Mouse (Mus musculus) embryonic facial prominence, embryonic 10.5 days (tissue): ENCODE results near the gene T2. TPM values are rescaled to one million over a fixed set of nuclear protein-coding genes. Genes with fewer than 3 reads are reported as not detected.

Experiments
- DNase-seq: peaks from one replicate; pipeline ENCODE4 v3.0.0-alpha.2; 2017; ENCODE audit warnings: low spot score
- H3K27ac ChIP-seq: fragments of 300-500 bp; sonication (generic); replicated peaks from 2 replicates; pipeline ENCODE4 v1.5.1; 2016; ENCODE audit warnings: mild to moderate bottlenecking
- H3K27me3 ChIP-seq: fragments of 300-500 bp; sonication (generic); replicated peaks from 2 replicates; pipeline ENCODE4 v1.6.1; 2016; ENCODE audit warnings: low read depth, mild to moderate bottlenecking; ENCODE audit not compliant: poor library complexity, severe bottlenecking
- H3K36me3 ChIP-seq: fragments of 300-500 bp; sonication (generic); replicated peaks from 2 replicates; pipeline ENCODE4 v1.6.1; 2016; ENCODE audit warnings: mild to moderate bottlenecking, moderate library complexity
- H3K4me1 ChIP-seq: fragments of 300-500 bp; sonication (generic); 2 replicates; pipeline ENCODE4 v1.6.1; 2016
- H3K4me3 ChIP-seq: fragments of 300-500 bp; sonication (generic); 2 replicates; pipeline ENCODE4 v1.5.1; 2016; ENCODE audit warnings: mild to moderate bottlenecking, moderate library complexity
- H3K9me3 ChIP-seq: fragments of 300-500 bp; sonication (generic); 2 replicates; pipeline ENCODE4 v1.6.1; 2016; ENCODE audit warnings: mild to moderate bottlenecking
- WGBS: fragments of 180-500 bp; shearing (Covaris S2); methylation state at CpG from one replicate; pipeline ENCODE4 v1.1.7; 2016; 5-methylcytosine and 5-hydroxymethylcytosine counted together
- polyA plus RNA-seq: library from polyadenylated mRNA; unstranded; fragments of >200 nt; fragmentation: Nextera tagmentation; extraction: Ambion mirVana; gene quantifications from 2 replicates; pipeline ENCODE4 v1.2.1, GENCODE M21; 2016

The T2 gene
- polyA plus RNA-seq, 1 experiment from 2014 or later, result 0.87 TPM

DNA sequence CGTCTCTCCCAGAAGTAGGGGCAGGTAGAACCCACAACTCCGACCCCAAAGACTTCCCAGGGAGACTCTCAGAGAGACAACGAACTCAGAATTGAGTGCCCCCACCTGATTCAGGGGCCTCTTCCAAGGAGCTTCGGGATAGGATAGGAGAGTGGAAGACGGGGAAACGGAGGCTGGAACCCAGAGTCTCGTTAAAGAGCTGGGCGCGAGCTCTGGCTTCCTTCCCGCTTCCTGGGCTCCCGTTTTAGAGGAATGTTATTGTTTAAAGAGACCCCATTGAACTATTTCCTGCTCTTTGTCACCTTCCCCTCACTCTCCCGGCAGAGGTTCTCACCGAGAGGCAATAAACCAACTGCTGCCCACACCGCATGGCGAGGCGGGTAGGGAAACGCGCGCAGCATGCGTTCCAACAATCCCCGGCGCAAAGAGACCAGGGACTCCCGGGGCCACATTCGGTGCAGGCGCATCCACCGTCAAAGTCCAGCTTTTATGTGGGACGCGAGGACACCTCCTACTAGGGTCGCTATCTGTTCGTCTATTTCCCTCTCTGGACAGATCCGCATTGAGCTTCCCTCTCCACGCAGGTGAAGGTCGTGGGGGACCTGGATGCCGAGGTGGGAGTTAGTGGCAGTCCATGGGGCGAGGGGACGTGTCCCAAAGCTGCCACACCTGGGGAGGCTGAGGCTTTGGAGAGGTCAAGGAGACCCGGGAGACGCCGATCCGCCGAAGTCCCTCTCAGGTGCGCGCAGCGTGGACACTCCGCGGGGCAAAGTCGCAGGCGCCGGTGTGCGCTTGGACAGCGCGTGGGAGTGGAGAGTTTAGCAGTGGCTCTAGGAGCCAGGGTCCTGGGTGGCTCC lies 77.6 kb downstream of the T2 start:
- peak overlapping the region; percentile 50 for H3K4me3 ChIP-seq
- no peaks in the 10 kb centered on the region for H3K36me3 ChIP-seq
- no peak overlapping the region for H3K27ac ChIP-seq
- peak; percentile 42 for DNase-seq
- H3K4me1 ChIP-seq, result peaks cover 33% of the 10 kb centered on the region
- under 1% methylated on average over 52 of the region's 52 CpGs for WGBS
- H3K27me3 ChIP-seq, result peaks cover 100% of the 10 kb centered on the region
- no peaks in the 10 kb centered on the region for H3K9me3 ChIP-seq

- H3K4me3 ChIP-seq, result peak within 1 kb of the TSS; percentile 50
- WGBS, result under 1% methylated on average over 65 of the region's 65 CpGs
- peaks cover 100% of the 10 kb centered on the region for H3K27me3 ChIP-seq
- peak; percentile 43 for DNase-seq
- H3K27ac ChIP-seq, result no peak within 1 kb of the TSS
- H3K9me3 ChIP-seq, result no peaks in the 10 kb centered on the region
- no peaks in the 10 kb centered on the region for H3K36me3 ChIP-seq
- peaks cover 32% of the 10 kb centered on the region for H3K4me1 ChIP-seq
These were observed 78.5 kb downstream of the T2 start, which contains the start of gene T for GRCm38 (mm10) chr17:8433978-8434960. TSS of gene T (plus strand) at chr17:8434423.

DNA sequence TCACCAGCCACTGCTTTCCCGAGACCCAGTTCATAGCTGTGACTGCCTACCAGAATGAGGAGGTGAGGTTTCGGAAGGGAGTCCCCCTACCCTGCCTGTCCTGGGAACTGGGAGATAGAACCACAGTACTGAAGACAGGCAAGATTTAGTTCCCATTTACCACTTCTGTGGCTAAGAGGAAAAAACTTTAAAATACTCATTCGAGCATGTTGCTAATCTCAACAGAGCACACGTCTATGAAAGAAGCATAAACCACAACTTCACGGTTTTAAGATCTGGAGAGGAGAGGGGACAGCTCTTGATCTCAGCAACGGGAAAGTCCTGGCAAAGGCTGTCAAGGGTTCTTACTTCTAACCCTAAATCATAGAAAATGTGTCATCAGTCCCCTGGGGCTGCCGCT lies 80.4 kb downstream of the T2 start:
- 19% methylated on average over 7 of the region's 7 CpGs for WGBS
- DNase-seq, result no peak
- H3K4me3 ChIP-seq, result no peak overlapping the region

DNA sequence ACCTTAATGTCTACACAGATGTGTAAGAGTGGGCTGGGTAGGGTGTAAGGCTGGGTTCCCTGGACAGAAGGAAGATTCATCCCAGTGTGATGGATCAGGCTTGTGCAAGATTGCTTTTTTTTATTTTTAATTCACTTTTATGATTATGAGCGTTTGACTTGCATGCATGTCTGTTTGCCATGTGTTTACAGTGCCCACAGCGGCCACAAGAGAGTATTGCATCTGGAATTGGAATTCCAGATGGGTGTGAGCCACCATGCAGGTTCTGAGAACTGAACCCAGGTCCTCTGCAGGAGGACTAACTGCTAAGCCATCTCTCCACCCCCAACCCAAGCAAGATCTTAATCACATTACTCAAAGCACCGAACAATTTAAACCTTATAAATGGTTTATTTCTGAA lies 88.3 kb downstream of the T2 start:
- H3K9me3 ChIP-seq, result no peaks in the 10 kb centered on the region
- peaks cover 32% of the 10 kb centered on the region for H3K27me3 ChIP-seq
- DNase-seq, result no peak
- no peaks in the 10 kb centered on the region for H3K36me3 ChIP-seq
- peaks cover 3% of the 10 kb centered on the region; the same call in 1 of the 2 replicates for H3K4me1 ChIP-seq
- WGBS, result 60% methylated on average over 3 of the region's 3 CpGs
- no peak overlapping the region for H3K4me3 ChIP-seq
- H3K27ac ChIP-seq, result no peak overlapping the region

More for the DNA sequence above, 80.4 kb downstream of the T2 start:
- no peaks in the 10 kb centered on the region for H3K9me3 ChIP-seq
- peaks cover 100% of the 10 kb centered on the region for H3K27me3 ChIP-seq
- H3K4me1 ChIP-seq, result peaks cover 24% of the 10 kb centered on the region
- H3K36me3 ChIP-seq, result no peaks in the 10 kb centered on the region
- H3K27ac ChIP-seq, result no peak overlapping the region

DNA sequence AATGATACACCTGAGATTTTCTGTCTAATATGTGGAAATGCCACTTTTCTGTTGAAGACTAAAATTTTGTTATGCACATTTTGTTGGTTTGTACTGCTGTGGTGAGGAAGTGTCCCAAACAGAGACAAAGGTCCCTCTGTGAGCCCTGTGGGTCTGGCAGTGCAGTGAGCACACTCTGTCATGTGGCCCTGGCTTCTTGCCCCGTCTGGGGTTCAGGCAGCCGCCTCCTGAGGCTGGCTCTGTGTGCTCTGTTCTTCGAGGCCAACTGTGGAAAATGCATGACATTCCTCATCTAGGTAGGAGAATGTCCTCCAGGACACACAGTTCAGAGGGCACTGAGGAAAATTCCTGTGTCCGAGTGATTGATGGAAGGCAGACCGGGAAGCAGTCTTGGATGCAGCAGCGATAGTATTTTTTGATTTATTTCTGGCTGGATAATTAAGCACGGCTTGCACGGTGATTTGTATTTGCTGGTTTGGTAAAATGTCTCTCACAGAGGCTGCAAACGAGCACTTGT lies 91.9 kb downstream of the T2 start:
- WGBS, result 40% methylated on average over 9 of the region's 9 CpGs
- Histone ChIP-seq H3K27me3 (0 out of 2 replicates have a peak, but pooled peaks cover 1% of the 10 kb centered on the region), H3K9me3 (no peaks in the 10 kb centered on the region), H3K36me3 (no peaks in the 10 kb centered on the region), H3K27ac (no peak overlapping the region), H3K4me1 (peaks cover 3% of the 10 kb centered on the region; the same call in 1 of the 2 replicates), H3K4me3 (no peak overlapping the region)
- no peak for DNase-seq

GRCm38 (mm10) chr17:8448324-8448723 lies 92.5 kb downstream of the T2 start:
- Histone ChIP-seq H3K9me3 (no peaks in the 10 kb centered on the region), H3K27ac (no peak overlapping the region), H3K4me3 (no peak overlapping the region), H3K27me3 (no peaks in the 10 kb centered on the region), H3K36me3 (no peaks in the 10 kb centered on the region), H3K4me1 (peaks cover 3% of the 10 kb centered on the region; the same call in 1 of the 2 replicates)
- DNase-seq, result no peak
- 73% methylated on average over 3 of the region's 3 CpGs for WGBS

GRCm38 (mm10) chr17:8455196-8455595 lies 99.4 kb downstream of the T2 start:
- DNase-seq, result no peak
- H3K4me1 ChIP-seq, result peaks cover 7% of the 10 kb centered on the region
- H3K4me3 ChIP-seq, result no peak overlapping the region
- WGBS, result 50% methylated on average over 6 of the region's 6 CpGs
- H3K9me3 ChIP-seq, result no peaks in the 10 kb centered on the region
- H3K27me3 ChIP-seq, result peaks cover 13% of the 10 kb centered on the region
- H3K27ac ChIP-seq, result no peak overlapping the region
- H3K36me3 ChIP-seq, result no peaks in the 10 kb centered on the region

DNA sequence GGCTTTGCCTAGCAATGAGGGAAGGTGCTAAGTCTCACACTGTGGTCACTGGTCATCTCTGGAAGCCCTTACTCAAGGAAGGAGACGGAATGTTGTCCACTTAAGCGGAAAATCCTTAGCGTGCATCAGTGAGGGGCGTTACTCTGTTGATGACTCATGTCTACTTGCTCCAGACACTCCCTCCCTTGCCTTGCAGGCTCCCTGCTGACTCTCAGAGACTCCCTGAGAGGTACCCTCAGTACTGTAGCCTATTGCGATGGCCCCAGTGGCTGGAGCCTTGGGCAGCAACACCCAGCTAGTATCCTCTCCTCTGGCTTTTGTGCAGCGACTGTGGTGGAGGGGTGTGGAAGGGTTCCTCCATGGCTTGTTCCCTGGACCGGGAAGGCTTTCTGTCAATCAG lies 99.8 kb downstream of the T2 start:
- 77% methylated on average over 7 of the region's 7 CpGs for WGBS
- H3K27ac ChIP-seq, result 0 out of 2 replicates have a peak overlapping the region, but pooled peaks have one; percentile 5

DNA sequence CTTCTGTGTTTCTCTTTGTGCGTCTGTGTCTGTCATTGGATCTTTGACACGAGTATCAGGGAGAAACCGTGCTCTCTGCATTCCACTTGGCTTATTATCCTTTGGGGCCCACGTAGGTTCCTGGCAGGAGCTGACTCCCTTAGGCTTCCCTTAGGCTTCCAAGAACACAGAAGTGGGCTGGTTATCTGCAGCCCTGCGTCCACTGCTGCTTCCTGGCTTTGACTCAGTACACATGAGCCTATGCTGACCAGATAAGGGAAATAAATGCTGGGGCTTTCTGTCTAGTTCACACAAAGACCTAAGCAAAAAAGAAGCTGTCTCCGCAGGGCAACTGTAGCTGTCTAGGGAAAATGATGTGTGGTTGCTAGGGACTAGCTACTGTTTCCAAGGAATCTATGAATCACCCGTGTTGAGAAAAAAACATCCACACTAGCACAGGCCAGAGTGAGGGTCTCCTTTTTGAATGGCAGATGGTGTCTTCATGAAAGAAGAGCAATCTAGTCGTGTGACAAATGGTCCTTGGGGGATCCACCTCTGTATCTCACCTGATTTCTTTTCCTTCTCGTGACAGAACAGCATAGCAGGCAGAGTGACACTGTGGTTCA lies 101.2 kb downstream of the T2 start:
- H3K36me3 ChIP-seq, result no peaks in the 10 kb centered on the region
- no peaks in the 10 kb centered on the region for H3K9me3 ChIP-seq
- no peak for DNase-seq
- H3K4me3 ChIP-seq, result no peak overlapping the region
- peaks cover 17% of the 10 kb centered on the region for H3K27me3 ChIP-seq
- H3K4me1 ChIP-seq, result peaks cover 7% of the 10 kb centered on the region; the same call in 1 of the 2 replicates
- WGBS, result 64% methylated on average over 9 of the region's 9 CpGs
- H3K27ac ChIP-seq, result no peak overlapping the region

More for the DNA sequence above, 99.8 kb downstream of the T2 start:
- peaks cover 17% of the 10 kb centered on the region for H3K27me3 ChIP-seq
- H3K9me3 ChIP-seq, result no peaks in the 10 kb centered on the region
- H3K4me1 ChIP-seq, result peaks cover 7% of the 10 kb centered on the region
- no peak overlapping the region for H3K4me3 ChIP-seq
- no peak for DNase-seq
- no peaks in the 10 kb centered on the region for H3K36me3 ChIP-seq

- H3K27ac ChIP-seq, result no peak overlapping the region
- no peaks in the 10 kb centered on the region for H3K36me3 ChIP-seq
- WGBS, result 3% methylated on average over 4 of the region's 4 CpGs
- no peak overlapping the region for H3K4me3 ChIP-seq
- H3K4me1 ChIP-seq, result no peaks in the 10 kb centered on the region
- peak; percentile 68 for DNase-seq
- peaks cover 32% of the 10 kb centered on the region for H3K27me3 ChIP-seq
- no peaks in the 10 kb centered on the region for H3K9me3 ChIP-seq
These were observed 105.8 kb downstream of the T2 start for GRCm38 (mm10) chr17:8461568-8461967.

DNA sequence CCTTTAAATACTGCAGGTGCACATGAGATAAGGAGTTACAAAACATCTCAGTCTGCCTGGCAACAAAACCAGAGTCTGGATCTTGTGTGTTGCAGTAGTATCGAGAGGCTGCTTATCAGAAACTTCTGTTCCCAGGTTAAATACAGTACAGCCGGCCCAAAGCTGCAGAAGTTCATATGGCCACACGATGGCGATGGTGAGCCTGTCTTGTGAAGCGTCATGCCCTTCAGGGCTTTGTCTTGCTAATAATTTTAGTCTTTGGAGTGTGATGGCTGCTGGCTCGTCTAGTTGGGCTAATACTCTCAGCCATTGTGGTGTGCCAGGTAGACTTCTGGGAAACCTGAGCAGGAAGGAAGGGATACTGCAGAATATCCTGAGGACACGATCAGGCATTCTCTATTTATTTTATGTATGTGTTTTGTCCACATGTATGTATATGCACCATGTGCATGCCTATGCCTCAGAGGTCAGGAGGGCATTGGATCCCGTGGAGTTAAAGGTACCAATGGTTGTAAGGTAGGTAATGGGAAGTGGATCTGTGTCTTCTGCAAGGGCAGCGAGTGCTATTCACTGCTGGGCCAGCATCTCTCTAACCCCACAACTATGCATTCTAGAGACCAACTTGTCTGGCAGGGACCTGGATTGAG lies 107.8 kb downstream of the T2 start:
- 30% methylated on average over 9 of the region's 9 CpGs for WGBS
- peak; percentile 79 for DNase-seq
- H3K4me3 ChIP-seq, result no peak overlapping the region
- no peaks in the 10 kb centered on the region for H3K9me3 ChIP-seq
- no peak overlapping the region for H3K27ac ChIP-seq
- peaks cover 47% of the 10 kb centered on the region for H3K27me3 ChIP-seq
- H3K36me3 ChIP-seq, result no peaks in the 10 kb centered on the region
- H3K4me1 ChIP-seq, result 0 out of 2 replicates have a peak, but pooled peaks cover 2% of the 10 kb centered on the region
